Mouse (Mus musculus): ENCODE measurements around the gene Usp6nl.

Gene Usp6nl

DNA sequence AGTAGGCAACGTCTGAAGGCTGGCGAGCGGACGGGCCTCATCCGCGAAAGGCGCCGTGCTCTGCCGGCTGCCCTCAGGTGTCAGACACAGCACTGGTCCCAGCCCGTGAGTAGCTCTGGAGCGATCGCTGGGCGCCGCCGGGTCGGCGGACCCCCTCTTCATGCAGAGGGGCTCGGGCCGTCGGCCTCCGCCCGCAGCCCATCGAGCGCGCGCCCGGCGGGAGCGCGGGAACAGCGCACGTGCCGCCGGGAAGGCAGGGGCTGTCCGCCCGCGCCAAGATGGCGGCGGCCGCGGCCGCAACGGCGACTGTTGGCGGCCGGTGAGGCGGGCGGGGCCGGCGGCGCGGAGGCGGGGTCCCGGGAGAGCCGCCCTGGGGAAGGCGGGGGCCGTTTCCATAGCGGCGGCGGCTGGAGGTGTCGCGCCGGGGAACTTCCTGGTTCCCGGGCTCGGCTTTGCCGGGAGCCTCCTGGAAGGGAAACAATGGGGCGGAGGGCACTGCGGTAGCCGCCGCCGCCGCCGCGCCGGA, at the start of gene Usp6nl:
Usp6nl (plus strand) TSS at position 292 of the 526 bp plus-strand sequence.
- DNase-seq (ENCODE audit: low read depth, low spot score): peak; percentile 61

DNA sequence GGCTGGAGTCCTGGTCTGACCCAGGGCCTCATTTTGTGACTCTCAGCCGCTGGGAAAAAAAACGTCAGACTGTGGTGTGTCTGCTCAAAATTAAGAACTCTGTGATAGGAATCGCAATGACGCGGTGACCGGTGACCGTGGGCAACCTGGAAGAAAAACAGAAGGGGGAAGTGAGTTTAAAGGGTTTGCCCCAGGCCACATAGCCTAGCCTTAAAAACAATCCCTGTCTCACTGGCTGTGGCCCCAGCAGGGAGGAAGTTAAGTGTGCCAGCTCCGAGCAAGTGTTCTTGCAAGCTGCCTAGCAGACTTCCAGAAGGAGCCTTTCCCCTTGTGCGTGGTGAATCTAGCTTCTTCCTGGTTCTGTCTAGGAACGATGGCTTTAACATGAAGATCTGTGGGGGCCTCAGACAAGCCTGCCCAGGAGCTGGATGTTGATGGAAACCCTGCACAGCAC, 49.0 kb upstream of the Usp6nl start:
- no peak for DNase-seq (ENCODE audit: low read depth, low spot score)

DNA sequence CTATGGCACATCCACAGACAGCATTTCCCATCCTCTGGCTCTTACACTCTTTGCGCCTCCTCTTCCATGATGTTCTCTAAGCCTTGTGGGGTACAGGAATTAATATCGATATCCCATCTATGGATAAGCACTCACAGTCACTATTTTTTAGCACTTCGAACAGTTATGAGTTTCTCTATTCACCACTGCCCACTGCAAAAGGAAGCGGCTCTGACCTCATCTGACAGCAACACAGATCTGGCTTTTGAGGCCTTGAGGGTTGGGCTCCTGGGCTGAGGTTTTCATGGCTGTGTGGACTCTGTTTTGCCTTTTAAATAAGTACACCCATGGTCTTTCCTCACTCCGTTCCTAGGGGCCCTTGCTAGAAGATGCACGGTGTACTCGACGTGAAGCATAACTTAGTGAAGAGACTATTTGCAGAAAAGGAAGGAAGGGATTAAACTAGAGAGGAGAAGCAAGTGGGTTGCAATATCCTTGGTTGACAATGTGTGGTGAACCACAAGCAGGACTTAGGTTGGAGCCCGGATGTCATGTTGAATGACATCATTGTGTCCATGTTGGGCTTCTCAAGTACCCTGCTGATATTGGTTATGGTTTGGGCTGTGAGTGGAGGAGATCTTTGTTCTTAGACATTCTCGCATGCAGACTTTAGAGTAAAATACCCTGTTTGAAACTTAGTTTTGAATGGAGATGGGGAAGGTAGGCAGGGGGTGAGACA, 43.5 kb upstream of the Usp6nl start:
- no peak for DNase-seq (ENCODE audit: low read depth, low spot score)

DNA sequence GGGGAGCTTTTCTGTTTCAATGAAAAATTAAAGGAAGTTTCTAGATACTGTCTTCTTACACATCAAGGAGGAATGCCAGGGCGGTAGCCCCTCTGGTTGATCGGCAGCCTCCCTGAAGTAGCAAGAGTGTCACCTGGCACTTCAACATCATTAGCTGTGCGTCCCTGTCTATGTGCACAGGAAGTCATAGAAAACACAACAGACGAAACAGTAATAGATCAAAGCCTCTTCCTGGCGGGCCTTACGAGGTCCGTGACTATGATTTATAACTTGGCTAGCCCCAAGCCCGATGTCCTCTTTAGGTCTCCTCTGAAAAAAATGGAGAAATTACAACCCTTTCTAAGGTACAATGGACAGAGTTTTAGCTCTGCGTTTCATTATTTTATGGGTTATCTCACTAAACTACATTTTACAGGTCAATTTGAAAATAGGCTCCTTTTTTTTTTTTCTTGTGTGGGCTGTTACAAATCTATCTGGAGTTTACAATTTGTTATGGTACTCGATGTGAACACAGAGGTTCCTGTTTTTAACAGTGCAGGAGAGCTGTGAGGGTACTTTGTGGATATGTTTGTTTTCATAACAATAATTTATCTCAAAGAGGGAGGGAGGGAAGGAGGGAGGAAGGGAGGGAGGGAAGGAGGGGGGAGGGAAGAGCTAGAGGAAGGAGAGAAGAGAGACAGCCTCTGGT, 42.7 kb upstream of the Usp6nl start:
- no peak for DNase-seq (ENCODE audit: low read depth, low spot score)

DNA sequence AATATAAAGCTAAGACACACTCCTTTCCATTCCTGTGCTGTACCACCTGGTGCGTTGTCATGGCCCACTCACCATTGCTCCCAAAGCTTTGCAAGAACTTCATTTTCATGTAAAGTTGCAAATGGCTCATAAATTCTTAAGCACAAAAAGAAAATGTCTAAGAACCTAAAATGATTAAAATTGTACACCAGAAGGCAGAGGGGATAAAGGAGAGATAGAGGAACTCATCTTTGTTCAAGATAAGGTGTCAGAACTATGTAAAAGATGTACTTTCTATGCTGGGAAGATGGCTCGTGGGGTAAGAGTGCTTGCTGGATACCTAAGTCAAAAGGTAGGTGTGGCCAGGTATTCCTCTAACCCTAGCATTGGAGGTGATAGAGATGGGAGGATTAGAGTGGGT, 38.9 kb upstream of the Usp6nl start:
- DNase-seq (ENCODE audit: low read depth, low spot score): no peak

DNA sequence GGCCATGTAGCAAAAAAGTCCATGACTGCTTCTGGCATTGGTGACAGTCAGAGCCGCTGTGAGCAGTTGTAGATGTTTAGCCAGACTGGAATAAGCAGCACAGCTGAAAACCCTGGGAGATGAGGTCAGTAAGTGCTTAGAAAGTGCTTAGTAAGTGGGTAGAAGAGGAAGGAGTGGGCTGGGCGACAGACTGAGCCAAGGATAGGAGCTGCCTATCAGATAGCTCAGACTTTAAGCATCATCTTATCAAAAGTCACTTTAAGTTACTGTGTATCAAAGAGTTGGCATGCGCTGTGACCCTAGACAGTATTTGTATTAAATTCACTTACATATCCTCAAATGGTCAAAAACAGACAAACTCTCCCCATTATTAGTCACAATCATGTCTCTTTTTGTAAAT, 37.7 kb upstream of the Usp6nl start:
- DNase-seq (ENCODE audit: low read depth, low spot score): no peak

DNA sequence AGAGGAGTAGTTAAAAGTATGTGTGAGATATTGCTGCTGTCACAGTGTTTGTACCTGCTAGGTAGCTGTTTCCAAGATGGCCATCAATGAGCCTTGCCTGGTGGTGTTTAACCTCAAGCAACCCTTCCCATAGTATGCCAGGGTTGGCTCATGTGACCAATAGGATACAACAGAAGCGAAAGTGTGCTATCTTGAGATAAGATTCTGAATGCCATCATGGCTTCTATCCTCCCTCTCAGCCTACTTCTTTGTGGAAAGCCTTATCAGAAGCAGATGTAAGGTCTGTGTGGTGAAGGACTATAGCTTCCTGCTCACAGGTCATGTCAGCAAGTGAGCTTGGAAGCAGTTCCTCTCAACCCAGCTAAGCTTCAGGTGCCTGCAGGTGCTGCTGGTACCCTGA, 36.7 kb upstream of the Usp6nl start:
- no peak for DNase-seq (ENCODE audit: low read depth, low spot score)

DNA sequence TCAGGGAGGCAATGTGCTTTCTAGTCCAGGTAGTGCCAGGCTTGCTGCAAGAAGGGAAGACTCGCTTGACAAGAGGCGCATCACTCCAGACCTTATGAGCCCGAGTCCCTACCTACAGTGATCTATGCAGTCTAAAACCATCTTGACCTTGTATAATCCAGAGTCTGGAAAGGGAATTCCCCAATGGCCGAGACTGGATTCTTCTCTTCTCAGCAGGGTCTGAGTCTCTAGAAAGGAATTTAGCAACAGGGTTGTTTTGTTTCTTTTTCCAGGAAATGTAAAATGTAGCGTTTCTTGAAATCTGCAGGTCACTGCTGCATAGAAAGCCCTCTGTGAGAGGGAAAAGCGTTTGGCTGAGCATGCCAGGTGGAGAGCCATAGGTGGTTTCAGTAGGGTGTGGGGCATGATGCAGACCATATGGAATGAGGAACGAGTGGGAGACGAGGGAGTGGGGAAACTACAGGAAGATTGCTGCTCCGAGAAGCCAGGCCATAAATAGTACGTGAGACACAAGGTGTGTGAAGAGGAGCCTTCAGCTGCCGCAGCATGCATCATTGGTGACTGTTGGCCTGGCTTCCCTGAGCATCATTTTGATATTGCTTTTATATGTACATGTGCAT, 28.5 kb upstream of the Usp6nl start:
- DNase-seq (ENCODE audit: low read depth, low spot score): no peak

DNA sequence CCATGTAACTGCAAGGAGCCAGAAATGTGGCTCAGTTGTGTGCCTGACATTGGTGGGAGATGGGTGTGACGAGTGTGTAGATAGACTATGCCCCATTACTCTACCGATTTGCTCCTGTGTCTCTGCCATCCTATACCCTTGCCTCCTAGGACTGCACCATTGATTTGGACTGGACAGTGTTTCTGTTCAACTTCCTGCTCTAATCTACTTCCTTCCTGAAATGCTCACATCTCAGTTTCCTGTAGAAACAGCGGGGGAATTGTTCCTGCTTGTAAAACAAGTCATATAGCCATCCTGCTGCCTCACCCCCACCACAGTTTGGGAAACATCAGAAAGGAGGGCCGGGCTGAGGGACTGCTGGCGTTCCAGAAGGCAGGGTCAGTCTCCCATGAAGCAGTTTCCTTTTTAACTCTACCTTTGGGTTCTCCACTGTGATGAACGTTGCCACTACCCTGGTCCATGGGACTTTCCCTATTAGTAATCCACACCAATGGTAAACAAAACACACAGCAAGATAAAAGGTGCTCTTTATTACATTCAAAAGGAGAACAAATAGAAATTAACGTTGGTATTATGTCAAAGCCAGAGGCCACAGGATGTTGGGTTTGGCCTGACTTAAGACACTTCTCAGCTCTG, 27.4 kb upstream of the Usp6nl start:
- DNase-seq (ENCODE audit: low read depth, low spot score): no peak

DNA sequence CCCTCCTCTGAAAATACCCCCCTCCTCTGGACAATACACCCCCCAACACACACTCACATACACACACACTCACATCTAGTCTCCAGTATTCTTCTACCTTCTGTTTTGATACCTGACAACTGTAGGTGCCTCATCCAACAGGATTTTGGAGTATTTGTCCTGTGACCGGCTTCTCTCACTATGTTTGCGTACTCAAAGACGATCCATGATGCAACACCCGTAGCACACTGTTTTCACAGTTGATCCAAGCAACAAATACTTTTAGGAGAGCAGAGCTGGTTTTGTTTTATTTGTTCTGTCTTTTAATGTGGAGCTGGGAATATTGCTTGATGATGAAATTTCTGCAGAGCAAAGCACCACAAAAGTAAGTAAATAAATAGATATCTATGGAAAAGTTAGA, 17.7 kb upstream of the Usp6nl start:
- DNase-seq (ENCODE audit: low read depth, low spot score): no peak

DNA sequence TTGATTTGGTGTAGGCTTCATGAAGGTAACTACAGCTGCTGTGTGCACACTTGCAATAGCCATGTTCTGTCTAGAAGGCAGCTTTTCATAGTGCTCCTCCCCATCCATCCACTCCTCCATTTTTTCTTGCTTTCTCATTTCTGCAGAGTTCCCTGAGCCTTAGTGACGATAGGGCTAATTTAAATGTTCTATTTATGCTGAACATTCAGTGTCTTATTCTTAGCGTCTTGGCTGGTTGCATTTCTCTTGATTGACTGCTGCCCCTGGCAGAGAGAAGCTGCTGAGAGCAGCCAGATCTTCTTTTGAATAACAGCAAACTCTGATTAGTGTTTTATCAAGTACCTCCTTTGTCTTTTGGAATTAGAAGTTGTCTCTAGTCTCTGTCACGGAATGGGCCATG, 15.6 kb upstream of the Usp6nl start:
- DNase-seq (ENCODE audit: low read depth, low spot score): no peak

DNA sequence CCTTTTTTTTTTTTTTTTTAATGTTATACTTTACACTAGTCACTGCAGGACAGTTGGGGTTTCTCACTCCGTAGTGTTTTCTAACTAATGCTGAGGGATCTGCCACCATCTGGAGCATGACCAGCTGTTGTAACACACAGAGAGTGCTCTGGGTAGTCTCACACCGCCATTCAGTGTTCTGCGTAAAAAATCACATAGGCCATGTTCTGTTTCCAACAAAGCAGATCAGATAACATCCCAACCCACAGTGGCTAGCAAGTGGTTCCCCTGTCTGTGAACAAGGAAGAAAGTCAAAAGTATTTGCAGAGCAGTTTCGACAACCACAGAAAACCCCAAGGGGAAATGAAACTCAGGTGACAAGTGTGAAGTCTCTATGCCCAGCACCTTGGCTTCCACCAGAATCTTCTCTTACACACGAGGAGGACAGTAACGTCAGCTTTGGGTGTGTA, 13.1 kb upstream of the Usp6nl start:
- DNase-seq (ENCODE audit: low read depth, low spot score): peak; percentile 10

DNA sequence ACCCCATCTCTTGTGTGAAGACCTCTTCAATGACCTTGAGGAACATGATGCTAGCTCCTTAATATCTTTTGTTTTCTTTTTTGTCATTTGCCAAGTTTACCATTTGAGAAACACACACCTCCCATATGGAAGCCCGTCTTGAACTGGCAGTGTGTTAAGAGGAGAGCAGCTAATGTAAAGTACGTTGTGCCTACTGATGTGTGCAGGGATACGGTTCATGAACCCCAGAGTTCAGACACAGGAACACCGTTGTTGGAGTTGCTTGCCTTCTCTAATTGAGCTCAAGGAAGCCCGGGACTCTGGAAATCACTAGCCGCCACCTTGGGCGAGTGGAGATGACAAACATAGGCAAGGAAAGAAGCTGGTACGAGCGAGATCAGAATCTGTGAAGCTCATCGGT, 9.7 kb upstream of the Usp6nl start:
- no peak for DNase-seq (ENCODE audit: low read depth, low spot score)

DNA sequence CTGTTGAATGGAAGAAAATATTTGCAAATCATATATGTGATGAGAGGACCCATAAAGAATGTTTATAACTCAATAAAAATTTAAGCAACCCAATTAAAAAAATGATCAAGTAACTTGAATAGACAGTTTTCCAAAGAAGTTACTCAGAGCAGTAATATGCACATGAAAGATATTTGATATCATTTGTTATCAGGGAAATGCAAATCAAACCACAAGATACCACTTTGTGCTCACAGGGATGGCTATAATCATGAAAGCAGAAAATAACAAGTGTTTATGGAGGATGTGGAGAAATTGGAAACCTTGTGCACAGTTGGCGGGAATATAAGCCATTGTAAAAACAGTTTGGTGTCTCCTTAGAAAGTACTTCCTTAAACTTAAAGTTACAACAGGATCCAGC, 8.7 kb upstream of the Usp6nl start:
- DNase-seq (ENCODE audit: low read depth, low spot score): no peak

DNA sequence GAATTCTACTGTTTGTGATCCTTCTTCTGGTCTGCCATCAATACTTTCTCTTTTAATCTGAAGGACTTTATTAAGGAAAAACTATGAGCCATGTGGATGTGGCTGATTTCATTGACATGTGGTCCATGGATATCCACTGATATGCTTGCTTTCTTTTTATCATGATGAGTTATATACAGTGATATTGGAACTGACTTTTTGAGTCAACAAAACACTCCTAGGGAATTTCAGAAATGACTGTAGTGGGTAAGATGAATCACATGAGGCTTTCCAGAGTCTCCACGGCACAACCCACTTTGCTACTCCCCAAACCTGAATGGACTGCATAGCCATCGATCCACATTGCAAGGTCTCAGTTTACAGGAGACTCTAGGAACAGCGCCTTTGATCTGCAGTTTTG, 2.3 kb upstream of the Usp6nl start:
- no peak for DNase-seq (ENCODE audit: low read depth, low spot score)

DNA sequence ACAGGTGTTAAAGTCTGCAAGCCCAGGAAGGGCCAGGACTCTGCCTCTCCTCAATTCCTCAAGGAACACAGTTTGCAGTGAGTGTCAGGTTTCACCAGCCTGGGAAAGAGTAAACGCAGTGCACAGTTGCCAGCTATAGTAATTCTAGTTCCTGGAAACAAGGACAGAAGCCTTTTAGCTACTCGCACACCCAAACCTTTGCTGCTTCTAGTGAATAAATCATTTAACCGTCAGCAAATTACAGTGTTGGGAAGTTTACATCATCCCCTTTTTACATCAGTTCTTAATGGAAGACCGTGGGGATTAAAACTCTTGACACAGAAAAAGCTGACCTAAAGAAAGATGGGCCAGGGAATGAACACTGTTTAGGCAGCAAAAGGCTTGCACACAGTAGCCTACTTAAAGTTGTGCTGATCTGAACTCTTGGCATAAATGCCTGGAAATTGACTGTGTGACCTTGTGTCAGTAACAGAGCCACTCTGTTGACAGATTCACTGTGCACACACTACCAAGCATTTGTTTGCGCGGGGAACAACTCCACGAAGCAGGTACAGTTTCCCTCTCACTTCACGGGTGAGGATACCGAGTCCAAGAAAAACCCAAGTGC, 595 bp upstream of the Usp6nl start:
- peak; percentile 7 for DNase-seq (ENCODE audit: low read depth, low spot score)

DNA sequence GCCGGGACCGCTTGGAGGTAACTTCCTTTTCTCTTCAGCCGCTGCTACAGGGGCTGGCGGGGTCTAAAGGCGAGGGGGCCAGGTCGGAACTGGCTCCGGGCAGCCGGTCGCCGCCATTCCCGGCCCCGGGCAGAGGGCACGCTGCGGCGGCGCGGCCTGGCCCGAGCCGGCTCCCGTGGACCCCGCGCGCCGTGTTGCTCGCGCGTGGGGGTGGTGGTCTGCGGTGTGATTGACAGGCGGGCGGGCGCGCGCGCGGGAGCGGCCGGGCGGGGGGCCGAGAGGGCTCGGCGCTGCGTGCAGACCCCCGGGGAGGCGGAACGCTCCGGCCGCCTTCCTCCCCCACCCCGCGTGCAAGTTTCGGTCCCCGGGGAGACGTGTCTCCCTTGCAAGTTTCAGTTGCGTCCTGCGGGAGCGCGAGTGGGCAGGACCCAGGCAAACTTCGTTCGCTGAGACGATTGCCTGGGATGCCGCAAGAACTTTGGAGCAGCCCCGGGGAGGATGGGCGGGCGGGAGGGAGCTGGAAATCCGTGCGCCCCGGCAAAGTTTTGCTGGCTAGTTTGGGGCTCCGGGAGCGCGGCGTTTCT, 563 bp downstream of the Usp6nl start:
- peak; percentile 25 for DNase-seq (ENCODE audit: low read depth, low spot score)

DNA sequence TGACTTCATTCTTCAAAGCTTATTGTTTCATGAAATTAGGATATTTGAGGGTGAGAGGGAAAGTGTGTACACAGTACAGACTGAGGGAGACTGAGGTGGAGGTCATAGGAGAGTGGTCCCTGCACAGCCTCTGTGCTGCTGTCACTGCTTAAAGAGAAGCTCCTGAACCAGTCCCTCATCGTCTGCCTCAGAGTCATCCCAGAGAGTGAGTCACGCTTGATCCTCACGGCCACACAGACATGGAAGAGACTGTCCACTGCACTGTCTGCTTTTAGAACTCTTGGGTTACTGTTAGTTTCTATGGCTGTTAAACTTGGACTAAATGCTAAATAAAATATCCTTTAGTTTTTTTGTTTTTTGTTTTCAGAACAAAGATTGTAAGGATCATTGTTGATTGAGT, 3.2 kb downstream of the Usp6nl start:
- DNase-seq (ENCODE audit: low read depth, low spot score): no peak

DNA sequence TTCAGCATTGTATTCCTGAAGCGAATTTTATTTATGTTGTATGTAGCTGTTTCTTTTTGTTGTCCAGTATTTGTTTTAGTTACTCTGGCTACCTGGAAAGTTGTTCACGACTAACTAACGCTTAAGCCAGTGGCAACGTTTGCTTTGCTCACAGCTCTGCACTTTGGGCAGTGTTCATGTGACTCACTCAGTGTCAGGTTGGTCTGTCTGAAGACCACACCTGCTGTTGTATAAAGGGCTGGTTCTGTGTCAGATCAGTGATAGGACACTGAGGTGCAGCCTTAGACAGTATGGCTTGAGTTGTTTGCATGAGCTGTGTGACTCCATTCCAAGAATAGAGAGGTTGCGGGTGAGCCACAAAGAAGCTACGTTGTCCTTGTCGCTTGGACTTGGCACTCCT, 6.5 kb downstream of the Usp6nl start:
- no peak for DNase-seq (ENCODE audit: low read depth, low spot score)

DNA sequence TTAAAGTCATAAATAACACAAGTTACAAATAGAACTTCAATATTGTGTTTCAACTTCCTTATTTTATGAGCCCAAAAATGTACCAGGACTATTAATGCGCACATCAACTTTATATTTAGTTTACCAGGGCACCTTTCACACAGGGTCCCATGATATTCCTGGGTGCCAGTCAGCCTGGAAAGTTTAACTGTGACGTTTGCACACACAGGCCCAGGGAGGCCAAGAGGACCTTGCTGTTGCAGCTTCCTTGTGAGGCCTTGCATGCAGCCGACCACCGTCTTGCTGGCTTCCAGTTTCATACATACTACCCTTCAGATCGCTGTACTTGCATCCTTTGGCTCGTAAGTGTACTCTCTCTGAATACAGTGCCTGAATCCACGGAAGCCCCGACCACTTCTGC, 8.3 kb downstream of the Usp6nl start:
- no peak for DNase-seq (ENCODE audit: low read depth, low spot score)
